Mouse (Mus musculus) heart, postnatal 4 days (tissue): ENCODE measurements at regions not wholly inside any gene's neighbourhood (a gene's known extent, or its start where the extent isn't known, plus 50 kb on each side); places are given as distances from the start of the nearest gene placed in this dataset.

Experiments used
- DNase-seq: peaks from one replicate; pipeline ENCODE4 v3.0.0; 2021

DNA sequence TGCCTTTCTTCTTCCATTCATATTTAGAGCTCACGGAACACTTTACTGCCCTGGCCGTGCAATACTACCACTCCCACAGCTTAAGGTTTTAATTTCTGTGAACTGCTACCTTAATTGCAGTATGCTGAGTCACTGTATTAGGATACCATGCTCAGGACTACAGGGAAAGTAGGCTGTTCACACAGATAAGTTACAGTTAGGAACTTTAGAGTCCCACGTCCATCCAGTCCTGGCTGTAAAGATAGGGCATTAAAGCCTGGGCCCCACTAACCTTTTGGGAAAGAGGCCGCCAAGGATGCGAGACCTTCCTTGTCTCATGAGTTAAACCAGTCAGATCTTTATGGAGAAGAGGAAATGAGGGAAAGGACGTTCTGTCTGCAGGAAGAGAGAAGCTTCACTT lies 574.6 kb downstream of the Stpg2 start:
- DNase-seq, result no peak

GRCm38 (mm10) chr3:139783406-139783805 lies 577.9 kb downstream of the Stpg2 start:
- DNase-seq, result no peak

DNA sequence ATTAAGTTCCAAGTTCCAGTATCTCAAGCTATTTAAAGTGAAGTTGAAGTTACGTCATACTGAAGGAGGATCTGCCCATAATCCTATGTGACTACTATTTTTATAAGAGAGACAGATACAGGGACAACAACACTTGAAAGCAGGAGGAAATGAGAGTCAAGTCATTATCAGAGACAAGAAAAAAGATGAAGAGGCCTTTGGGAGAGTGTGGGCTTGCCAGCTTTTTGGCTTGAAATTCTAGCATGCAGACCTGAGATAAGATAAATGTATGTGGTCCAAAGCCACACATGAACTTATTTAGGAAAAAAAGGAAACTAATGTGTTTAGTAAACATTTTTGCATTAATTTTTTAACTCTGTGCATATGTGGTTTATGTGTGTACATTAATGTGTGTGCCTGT lies 581.0 kb downstream of the Stpg2 start:
- DNase-seq, result no peak

DNA sequence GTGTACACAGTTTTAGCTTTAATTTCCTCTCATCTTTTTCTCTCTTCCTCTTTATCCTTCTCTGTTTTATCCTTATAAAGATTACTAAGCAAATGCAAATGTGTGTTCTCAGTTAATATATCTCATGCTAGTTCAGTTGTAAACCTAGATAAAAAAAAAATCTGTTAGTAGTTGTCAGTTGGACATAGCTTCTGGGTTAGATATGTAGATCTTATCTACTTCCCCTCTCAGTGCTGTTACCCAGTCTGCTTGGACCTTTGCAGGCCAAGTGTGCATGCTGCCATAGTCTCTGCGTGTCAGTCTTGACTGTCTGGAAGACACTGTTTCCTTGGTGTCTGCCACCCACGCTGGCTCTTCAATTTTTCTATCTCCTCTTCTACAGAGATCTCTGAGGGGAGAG lies 583.4 kb downstream of the Stpg2 start:
- no peak for DNase-seq

GRCm38 (mm10) chr3:139796685-139797084 lies 591.2 kb downstream of the Stpg2 start:
- no peak for DNase-seq

- DNase-seq, result no peak
Measured at GRCm38 (mm10) chr3:139799059-139799458, 593.6 kb downstream of the Stpg2 start.

DNA sequence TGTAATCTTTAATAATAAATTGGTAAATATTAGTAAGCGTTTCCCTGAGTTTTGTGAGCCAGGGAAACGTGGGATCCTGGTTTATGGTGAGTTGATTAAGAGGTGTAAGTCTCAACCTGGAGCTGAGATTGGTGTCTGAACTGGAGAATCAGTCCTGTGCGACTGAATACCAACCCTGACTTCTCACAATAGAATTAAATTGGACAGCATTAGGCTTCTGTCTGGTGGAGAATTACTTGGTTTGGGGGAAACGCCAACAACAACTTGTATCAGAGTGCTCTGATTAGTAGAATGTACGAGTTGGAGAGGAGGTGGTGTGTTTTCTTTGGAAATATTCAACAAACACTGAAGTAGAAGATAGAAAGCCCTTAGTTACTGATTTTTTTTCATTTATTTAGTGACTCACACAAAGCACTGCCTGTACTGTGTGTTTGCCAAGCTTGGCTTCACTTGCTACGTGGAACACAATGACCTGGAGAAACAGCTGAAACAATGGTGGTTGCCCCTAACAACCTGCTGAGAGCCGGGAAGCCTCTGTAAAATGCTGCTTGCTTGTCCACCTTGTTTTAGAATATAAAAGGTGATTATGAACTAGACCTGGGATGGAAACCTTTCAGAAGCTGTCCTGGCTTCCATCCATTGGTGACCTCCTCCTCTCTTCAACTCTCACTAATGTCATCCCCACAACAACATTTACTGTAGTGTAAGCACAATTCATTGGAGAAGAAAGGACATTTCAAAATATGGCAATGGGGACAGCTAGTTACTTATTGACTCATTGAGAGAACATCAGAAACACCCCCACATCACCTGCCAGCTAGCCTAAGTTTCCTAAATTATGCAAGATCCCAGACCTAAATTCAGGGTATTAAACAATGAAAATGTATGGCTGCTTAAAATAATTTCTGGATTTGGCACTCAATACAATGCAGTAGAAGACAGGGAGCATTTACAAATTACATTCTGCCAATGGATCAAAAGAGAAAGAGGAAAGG lies 597.5 kb downstream of the Stpg2 start:
- peak; percentile 13 for DNase-seq

DNA sequence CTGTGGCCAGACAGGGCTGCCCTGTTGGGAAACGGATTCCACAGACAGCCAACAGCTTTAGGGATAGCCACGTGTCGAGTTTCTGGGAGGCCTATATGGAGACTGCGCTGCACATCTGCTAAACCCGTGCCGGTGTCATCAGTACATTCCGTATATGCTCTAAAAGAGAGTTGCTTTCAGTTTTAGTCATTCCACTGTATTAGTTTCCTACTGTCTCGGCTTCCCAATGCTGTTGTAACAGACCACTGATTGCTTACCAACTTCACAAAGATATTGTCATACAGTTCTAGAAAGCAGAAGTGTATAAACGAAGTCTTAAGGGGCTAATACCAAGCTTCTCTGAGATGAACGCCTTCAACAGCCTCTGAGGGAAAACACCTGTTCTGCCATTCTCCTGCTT lies 622.5 kb downstream of the Stpg2 start:
- DNase-seq, result no peak

GRCm38 (mm10) chr3:139828581-139828980 lies 623.1 kb downstream of the Stpg2 start:
- DNase-seq, result no peak

DNA sequence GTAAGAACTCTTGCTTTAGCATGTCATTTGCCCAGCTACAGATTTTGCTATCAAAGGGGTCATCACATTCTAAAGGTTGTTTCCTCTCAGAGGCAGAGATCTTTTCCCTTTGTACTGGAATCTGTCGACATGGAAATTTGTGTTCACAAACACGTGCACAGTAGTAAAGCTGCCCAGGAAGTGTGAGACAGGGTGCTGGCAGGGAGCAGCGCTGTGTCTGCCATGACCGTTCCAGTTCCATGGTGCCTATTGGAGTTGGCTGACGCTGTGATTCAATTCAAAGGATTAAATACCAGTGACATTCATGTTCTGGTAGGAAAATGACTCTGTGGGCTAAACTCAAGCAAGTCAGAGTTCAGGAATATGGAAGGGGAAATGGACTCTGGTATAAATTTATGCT lies 627.1 kb downstream of the Stpg2 start:
- no peak for DNase-seq

DNA sequence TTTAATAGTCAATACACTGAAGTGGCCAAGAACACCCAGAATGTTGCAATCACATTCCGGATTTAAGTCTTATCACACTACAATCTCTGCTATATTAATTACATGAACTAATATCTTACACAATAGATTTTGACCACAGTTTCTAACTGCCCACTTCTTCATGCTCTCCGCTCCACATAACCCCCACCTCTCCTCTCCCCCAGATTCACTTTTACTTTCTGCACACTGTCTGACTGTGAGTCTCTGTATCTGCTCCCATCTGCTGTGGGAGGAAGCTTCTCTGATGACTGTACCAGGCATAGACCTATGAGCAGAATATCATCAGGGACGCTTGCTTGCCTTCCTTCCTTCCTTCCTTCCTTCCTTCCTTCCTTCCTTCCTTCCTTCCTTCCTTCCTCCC lies 636.5 kb downstream of the Stpg2 start:
- no peak for DNase-seq

DNA sequence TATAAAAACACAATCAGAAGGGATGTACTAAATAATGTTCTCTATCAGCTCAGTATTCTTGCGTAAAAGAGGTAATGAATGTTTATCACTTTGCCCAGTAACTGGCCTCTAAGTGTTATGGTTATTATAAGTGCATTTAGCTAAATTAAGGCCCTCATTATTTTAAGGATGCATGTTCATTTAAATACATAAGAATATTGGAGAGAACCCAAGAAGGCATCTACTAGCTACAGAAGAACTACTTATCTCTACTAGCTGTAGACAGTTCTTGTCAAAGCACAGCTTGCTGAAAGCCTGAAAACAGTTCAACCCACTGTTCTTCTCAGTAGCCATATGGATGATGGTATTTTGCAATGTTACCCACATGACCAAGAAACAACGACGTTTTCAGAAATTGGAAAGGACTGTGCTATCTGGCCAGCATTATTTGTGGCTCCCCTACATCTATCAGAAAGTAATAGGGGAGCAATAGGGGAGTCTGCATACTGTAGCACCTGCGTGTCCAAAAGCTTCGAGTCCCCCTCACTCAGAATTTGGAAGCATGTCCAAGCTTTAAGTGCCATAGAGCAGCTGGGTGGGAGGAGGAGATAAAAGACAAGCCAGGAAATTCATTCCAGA lies 637.6 kb downstream of the Stpg2 start:
- no peak for DNase-seq

DNA sequence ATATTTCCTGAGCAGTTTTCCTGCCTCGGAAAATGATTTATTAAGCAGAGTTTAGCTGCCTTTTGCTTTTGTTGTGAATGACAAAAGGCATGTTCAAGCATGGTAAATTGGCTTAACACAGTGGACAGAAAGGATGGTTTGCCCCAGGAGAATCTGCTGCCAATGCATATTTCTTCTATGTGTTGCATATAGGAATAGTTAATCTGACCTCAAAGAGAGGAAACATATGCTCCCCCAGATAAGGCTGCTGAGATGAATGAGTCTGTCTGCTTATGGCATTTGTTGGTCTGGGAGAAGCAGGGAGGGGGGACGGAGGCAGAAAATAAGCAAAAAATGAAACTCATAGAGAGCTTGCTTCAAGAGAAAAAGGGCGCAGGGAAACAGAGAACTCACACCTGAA lies 638.9 kb downstream of the Stpg2 start:
- DNase-seq, result no peak

DNA sequence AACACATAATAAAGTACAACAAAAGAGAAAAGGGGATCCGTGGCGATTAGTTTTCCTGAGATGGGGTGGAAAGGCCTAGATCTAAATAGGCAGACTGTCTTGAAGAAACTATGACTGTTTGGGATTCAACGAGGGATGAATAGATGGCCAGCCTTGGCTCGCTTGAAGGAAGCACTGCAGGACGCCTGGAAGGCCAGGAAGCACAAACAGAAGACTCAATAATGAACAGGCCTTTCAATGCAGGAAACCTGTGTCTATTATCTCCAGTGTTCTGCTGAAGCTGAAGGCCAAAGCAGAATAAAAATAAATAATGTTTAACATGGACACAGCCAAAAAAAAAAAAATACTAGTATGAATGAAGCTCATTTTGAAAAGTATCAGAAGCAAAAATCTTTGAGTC lies 642.3 kb downstream of the Stpg2 start:
- DNase-seq, result no peak

- DNase-seq, result no peak
Measured at GRCm38 (mm10) chr3:139859966-139860635, 654.6 kb downstream of the Stpg2 start.

DNA sequence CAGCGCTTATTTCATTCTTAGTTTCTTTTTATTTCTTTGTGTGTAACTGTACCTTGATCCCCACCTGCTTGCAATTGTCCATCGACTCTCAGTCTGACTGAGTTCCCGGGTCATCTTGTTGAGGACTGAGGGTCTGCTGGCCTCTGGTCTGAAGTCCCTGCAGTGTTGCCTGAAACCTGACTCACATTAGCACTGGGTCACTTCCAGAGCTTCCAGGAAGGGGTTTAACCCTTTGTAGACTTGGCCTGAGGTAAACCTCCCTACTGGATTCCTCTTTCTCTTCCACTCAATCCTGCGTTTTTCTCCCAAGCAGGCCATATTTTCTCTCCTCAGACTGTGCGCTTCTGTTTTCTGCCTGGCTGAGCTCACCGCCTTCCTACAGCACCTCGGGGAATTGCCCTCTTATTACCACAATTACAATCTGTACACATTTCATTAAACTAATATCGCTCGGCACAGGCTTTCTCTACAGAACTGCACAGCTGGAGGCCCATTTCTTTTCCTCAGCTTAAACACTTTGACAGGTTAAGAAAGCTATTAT lies 655.4 kb downstream of the Stpg2 start:
- DNase-seq, result no peak

DNA sequence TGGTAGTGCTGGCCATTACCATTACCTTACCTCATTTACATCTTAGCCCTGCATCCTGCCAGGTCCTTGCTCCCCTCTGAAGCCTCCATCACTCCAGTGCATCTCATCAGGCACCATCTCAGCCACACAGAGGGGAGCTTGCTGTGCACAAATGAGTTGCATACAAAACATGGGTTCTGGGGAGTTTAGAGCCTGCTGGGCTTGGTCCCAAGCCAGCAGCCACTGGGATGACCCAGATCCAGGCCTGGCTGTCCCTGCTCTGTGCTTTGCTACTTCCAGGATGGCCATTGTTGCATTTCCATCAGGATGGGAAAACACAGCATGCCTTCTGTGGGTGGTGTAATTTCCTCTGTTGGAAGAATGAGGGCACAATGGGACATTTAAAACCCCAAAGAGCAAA lies 660.8 kb downstream of the Stpg2 start:
- no peak for DNase-seq

- no peak for DNase-seq
Measured at GRCm38 (mm10) chr3:139867030-139867429, 661.5 kb downstream of the Stpg2 start.

DNA sequence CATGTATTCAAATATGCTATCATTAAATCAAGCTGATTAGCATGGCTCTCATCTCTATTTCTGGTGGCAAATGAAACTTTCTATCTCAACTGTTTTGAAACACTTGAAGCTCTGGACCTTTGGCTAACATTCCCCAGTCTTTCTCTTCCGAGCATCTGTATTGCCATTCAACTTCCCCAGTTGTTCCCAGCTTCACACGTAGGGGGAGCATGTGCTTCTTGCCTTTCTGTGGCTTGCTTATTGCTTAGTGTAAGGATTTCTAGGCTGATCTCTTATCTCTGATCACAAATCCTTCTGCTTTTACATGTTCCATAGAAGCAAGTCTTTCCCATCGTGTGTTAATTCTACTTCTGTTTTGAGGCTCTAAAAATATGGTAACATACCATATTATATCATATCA lies 662.0 kb downstream of the Stpg2 start:
- DNase-seq, result no peak

- DNase-seq, result no peak
Measured at GRCm38 (mm10) chr3:139869779-139870178, 664.3 kb downstream of the Stpg2 start.

DNA sequence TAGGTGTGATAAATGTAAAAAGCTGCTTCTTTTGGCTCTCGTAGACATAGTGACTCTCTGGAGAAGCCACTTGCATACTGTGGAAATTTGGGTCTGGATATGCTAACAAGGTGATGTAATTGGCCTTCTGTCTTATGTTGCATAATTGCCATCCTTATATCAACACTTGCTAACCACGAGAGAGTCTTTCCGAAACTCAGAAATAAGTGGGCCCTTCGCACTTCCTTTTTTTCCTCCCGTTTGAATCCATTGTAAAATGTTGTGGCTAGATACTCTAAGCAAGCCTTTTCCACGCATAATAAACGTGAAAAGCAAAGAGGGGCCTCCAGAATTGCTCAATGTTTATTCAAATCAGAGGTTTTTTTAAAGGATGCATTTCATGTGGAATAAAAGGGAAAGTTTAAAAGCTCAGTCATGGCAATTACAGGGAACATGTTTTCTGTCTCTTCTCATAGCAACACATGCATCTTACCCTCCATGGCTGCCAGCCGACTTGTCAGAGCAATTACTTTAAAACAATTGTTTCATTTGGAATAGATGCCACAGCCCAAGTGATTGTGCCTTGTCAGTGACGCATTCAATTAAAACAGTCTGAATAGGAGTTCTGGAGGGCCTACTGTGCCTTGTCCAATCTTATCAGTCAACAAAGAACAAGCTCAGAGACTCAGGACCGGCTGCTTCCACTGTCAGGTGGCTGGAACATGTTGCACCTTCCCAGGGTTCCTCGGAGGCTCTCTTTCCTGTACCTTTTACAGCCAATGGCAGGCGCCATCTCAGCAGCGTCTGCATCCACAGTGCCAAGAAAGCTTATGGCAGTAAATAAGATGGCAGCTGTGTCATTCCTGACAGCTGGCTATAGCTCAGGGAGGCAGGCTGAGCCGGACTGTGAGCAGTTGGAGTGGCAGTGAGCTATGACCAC lies 680.7 kb downstream of the Stpg2 start:
- DNase-seq, result no peak

DNA sequence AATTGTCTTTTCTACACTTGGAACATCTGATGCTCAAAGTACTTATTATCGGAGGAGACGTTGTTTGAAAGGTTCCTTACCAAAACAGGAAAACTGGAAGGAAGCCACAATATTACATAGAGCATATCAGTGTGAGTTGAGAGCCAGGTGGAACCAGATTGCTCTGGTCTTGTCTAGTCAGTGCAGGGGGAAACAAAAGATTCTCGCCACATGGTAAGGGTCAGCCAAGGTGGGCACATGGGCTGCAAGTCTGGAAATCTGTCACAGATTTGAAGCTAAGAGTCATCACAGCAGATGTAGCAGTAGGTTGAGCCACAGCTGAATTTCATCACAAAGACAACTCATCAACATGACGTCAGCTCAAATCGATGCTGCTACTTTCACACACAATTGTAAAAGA lies 681.8 kb downstream of the Stpg2 start:
- no peak for DNase-seq
